Mouse (Mus musculus) liver, adult (tissue): ENCODE data around the gene Adgrb3.

Experiments
- GATA4 ChIP-seq: IDR thresholded peaks from 2 replicates; pipeline ENCODE4 v1.6.1; 2014; ENCODE audit warnings: mild to moderate bottlenecking, low read length; ENCODE audit not compliant: insufficient replicate concordance

Adgrb3 gene

DNA sequence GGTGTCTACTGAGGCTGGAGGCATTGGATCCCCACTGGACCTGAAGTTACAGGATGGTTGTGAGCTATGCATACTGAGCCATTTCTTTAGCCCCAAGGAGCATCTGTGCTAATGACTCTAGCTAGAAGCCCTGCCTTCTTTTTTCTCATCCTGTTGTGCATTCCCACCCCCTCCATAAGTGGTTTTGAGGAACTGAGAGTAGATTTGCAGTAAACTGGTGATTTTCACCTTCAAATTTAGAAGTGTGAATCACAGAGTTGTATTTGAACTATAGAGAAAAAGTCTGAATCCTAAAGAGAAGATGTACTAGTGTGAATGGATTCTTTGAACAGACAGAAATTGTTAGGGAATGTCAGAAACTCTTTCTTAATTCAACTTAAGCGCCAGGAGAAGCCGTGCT, 750.1 kb downstream of the Adgrb3 start:
- no peak for TF ChIP-seq GATA4

- TF ChIP-seq GATA4: no peak
These were observed 753.6 kb downstream of the Adgrb3 start for GRCm38 (mm10) chr1:25075952-25076351.

DNA sequence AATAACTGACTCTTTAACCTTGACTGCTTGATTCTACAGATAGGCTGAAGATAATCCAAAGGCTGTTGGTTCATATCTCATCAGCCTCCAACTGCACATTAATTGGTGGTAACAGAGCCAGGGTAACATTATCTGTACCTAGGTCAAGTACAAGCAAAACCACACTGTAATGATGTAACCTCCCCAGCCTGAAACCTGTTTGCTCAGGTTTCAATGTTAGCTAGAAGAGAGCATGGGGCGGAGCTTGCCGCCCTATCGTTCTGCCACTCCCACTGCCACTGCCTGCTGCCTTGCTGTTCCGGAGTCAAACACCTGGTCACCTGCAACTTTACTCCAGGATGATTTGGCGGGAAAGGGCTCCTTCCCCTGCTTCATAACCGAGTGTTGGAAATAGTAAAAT, 765.5 kb downstream of the Adgrb3 start:
- TF ChIP-seq GATA4: no peak

GRCm38 (mm10) chr1:25060935-25061334, 768.6 kb downstream of the Adgrb3 start:
- no peak for TF ChIP-seq GATA4

GRCm38 (mm10) chr1:25060191-25060590, 769.3 kb downstream of the Adgrb3 start:
- TF ChIP-seq GATA4: no peak

GRCm38 (mm10) chr1:25057656-25058055, 771.9 kb downstream of the Adgrb3 start:
- TF ChIP-seq GATA4: no peak

- no peak for TF ChIP-seq GATA4
These were observed 772.3 kb downstream of the Adgrb3 start for GRCm38 (mm10) chr1:25057212-25057611.

GRCm38 (mm10) chr1:25042091-25042490, 787.4 kb downstream of the Adgrb3 start:
- TF ChIP-seq GATA4: no peak

GRCm38 (mm10) chr1:25034161-25034560, 795.3 kb downstream of the Adgrb3 start:
- TF ChIP-seq GATA4: no peak

GRCm38 (mm10) chr1:25033155-25034095, 796.1 kb downstream of the Adgrb3 start:
- no peak for TF ChIP-seq GATA4

DNA sequence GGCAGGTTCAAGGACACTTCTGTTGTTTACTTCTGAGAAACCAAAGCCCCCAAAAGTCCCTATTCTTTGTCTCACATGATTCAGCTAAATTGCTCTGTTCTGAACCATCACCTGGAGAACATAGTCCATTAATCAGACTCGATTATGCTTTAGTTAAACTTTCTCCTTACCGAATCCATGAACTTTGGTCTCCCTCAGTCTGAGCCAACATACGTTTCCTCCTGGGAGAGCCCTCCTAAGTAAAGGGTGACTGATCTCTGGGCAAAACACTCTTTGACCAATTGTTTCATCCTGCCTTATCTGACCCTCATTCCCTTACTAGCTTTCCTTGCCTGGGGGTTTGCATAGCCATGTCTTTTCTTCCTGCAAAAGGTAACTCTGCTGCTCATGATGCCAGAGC, 806.4 kb downstream of the Adgrb3 start:
- TF ChIP-seq GATA4: no peak
